Mouse (Mus musculus) embryonic fibroblast, embryonic 13.5 days (primary cell): ENCODE results near the gene Tor3a.

Source experiments
- CTCF ChIP-seq: IDR thresholded peaks from 2 replicates; pipeline ENCODE4 v1.5.1; 2011; ENCODE audit warnings: mild to moderate bottlenecking, control low read depth, low read length, moderate library complexity, borderline replicate concordance; ENCODE audit not compliant: insufficient read depth
- POLR2A ChIP-seq: IDR thresholded peaks from 2 replicates; pipeline ENCODE4 v1.6.1; 2011; ENCODE audit warnings: low read depth, mild to moderate bottlenecking, control low read depth, low read length, moderate library complexity

DNA sequence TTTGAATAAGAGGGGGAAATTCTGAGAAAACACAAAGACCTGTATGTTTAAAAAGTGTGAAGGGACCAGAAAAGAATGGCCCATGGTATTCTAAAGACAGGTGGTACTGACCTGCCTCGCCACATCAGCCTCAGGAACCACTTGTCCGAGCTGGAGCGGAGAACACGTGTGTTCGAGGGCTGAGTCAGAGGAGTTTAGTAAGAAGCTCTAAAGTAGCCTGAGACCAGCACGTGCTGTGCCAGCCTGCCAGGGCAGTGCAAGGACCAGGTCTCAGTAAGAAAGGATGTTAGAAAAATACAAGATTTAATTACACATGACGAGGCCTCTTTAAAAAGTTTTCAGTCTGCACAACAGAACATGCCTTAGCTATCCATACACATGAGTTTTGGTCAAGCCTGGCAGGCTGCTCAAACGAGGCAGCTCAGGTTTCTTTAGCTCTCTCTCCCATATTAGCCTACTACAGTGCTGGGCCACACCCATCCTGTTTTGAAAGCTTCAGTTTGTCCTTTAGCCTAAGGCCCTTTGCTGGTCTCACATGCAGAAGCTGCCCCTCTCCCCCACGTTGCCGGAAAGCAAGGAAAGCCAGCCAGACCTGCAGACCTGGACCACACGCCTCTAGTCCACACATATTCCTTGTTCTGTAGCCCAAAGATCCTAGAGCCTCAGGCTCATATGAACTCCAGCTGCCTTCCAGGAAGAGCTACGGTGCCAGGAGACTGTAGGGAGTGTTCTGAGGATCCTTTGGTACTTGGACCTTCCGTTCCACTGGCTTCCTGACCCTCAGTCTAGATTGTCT lies 19.2 kb downstream of the Tor3a start:
- TF ChIP-seq POLR2A, result no peak
- no peak for TF ChIP-seq CTCF
